Mouse (Mus musculus): ENCODE data around the gene Gga1.

Gga1 gene

GRCm38 (mm10) chr15:78914823-78915659 is 38.1 kb downstream of the Gga1 start:
- peak; percentile 43 for DNase-seq

GRCm38 (mm10) chr15:78915660-78916017 is 38.6 kb downstream of the Gga1 start:
- DNase-seq = peak; percentile 68

GRCm38 (mm10) chr15:78916052-78916826 is 39.2 kb downstream of the Gga1 start:
- peak; percentile 65 for DNase-seq

GRCm38 (mm10) chr15:78918126-78918525 is 41.1 kb downstream of the Gga1 start:
- DNase-seq = peak; percentile 42

- DNase-seq = no peak
Measured at GRCm38 (mm10) chr15:78919914-78920313, 42.9 kb downstream of the Gga1 start.

- DNase-seq = no peak
Measured at GRCm38 (mm10) chr15:78922700-78923099, 45.7 kb downstream of the Gga1 start.

GRCm38 (mm10) chr15:78923585-78923984 is 46.6 kb downstream of the Gga1 start:
- no peak for DNase-seq

- DNase-seq = no peak
Measured at GRCm38 (mm10) chr15:78925129-78925528, 48.1 kb downstream of the Gga1 start.

- peak; percentile 75 for DNase-seq
Measured at GRCm38 (mm10) chr15:78926021-78926919, 49.3 kb downstream of the Gga1 start, which contains the start of gene Lgals1. Gene Lgals1, plus strand, starts transcription at chr15:78926725.

- peak; percentile 42 for DNase-seq
Measured at GRCm38 (mm10) chr15:78927021-78927787, 50.2 kb downstream of the Gga1 start.

- no peak for DNase-seq
Measured at GRCm38 (mm10) chr15:78927788-78928457, 50.9 kb downstream of the Gga1 start.

GRCm38 (mm10) chr15:78928539-78928938 is 51.5 kb downstream of the Gga1 start:
- DNase-seq = no peak

GRCm38 (mm10) chr15:78930192-78930706 is 53.3 kb downstream of the Gga1 start:
- no peak for DNase-seq

- no peak for DNase-seq
Measured at GRCm38 (mm10) chr15:78930801-78931426, 53.9 kb downstream of the Gga1 start.

GRCm38 (mm10) chr15:78931577-78931976 is 54.6 kb downstream of the Gga1 start:
- no peak for DNase-seq

- DNase-seq = peak; percentile 79
Measured at GRCm38 (mm10) chr15:78934784-78935320, 57.9 kb downstream of the Gga1 start, which contains the start of gene Nol12. Gene Nol12, plus strand, starts transcription at chr15:78934933.

GRCm38 (mm10) chr15:78936403-78936802 is 59.4 kb downstream of the Gga1 start:
- DNase-seq = no peak

- no peak for DNase-seq
Measured at GRCm38 (mm10) chr15:78937311-78937710, 60.3 kb downstream of the Gga1 start.

GRCm38 (mm10) chr15:78937963-78938362 is 61.0 kb downstream of the Gga1 start:
- DNase-seq = no peak

- no peak for DNase-seq
Measured at GRCm38 (mm10) chr15:78940325-78940724, 63.3 kb downstream of the Gga1 start.
